Mouse (Mus musculus) heart, embryonic 14.5 days (tissue): ENCODE results near the gene Cd151. TPM values are rescaled to one million over a fixed set of nuclear protein-coding genes. Genes with fewer than 3 reads are reported as not detected.

Experiments
- ATAC-seq: fragments of 200-750 bp; cut with Nextera tagmentation; 2 replicates; pipeline ENCODE4 v1.8.0; 2017; ENCODE audit warnings: low read depth, moderate TSS enrichment; ENCODE audit not compliant: insufficient number of reproducible peaks, insufficient read depth, low FRiP score
- H3K27ac ChIP-seq, 2 experiments: fragments of 200-500 bp in 1 of 2; fragments of 300-500 bp in 1 of 2; sonication (generic) in 1 of 2; replicated peaks in 1 of 2; 2 replicates each; pipeline ENCODE4 v1.5.1; 2012 to 2014; ENCODE audit warnings: low read depth in 2 of 2, low read length in 2 of 2, control low read depth in 1 of 2, mild to moderate bottlenecking in 1 of 2, mixed read lengths in 1 of 2; ENCODE audit not compliant: control insufficient read depth in 1 of 2, insufficient read depth in 1 of 2
- H3K27me3 ChIP-seq: fragments of 300-500 bp; sonication (generic); 2 replicates; pipeline ENCODE4 v1.6.1; 2014; ENCODE audit warnings: mild to moderate bottlenecking, low read length, control low read depth; ENCODE audit not compliant: control insufficient read depth, insufficient read depth
- H3K36me3 ChIP-seq: fragments of 300-500 bp; sonication (generic); 2 replicates; pipeline ENCODE4 v1.6.1; 2014; ENCODE audit warnings: mild to moderate bottlenecking, control low read depth, low read length, mixed read lengths; ENCODE audit not compliant: control insufficient read depth, insufficient read depth
- H3K4me1 ChIP-seq, 2 experiments: fragments of 200-500 bp in 1 of 2; fragments of 300-500 bp in 1 of 2; sonication (generic) in 1 of 2; 2 replicates each; pipeline ENCODE4 v1.6.1; 2012 to 2014; ENCODE audit warnings: low read length in 2 of 2, control low read depth in 1 of 2, mixed read lengths in 1 of 2; ENCODE audit not compliant: control insufficient read depth in 2 of 2, insufficient read depth in 2 of 2
- H3K4me2 ChIP-seq: fragments of 300-500 bp; sonication (generic); 2 replicates; pipeline ENCODE4 v1.6.1; 2014; ENCODE audit warnings: mild to moderate bottlenecking, low read length
- H3K4me3 ChIP-seq, 2 experiments: fragments of 200-500 bp in 1 of 2; fragments of 300-500 bp in 1 of 2; sonication (generic) in 1 of 2; 2 replicates each; pipeline ENCODE4 v1.5.1; 2012 to 2014; ENCODE audit warnings: low read length in 2 of 2, mild to moderate bottlenecking in 2 of 2, control low read depth in 1 of 2, low read depth in 1 of 2, moderate library complexity in 1 of 2; ENCODE audit not compliant: control insufficient read depth in 1 of 2, insufficient read depth in 1 of 2
- H3K9ac ChIP-seq: fragments of 300-500 bp; sonication (generic); 2 replicates; pipeline ENCODE4 v1.6.1; 2014; ENCODE audit warnings: mild to moderate bottlenecking, low read length
- H3K9me3 ChIP-seq: fragments of 300-500 bp; sonication (generic); 2 replicates; pipeline ENCODE4 v1.6.1; 2016; ENCODE audit warnings: low read length, control low read depth; ENCODE audit not compliant: control insufficient read depth
- WGBS: fragments of 180-500 bp; shearing (Covaris S2); extraction: QIAGEN DNeasy Blood & Tissue Kit; methylation state at CpG from one replicate; pipeline ENCODE4 v1.1.7; 2014; 5-methylcytosine and 5-hydroxymethylcytosine counted together
- polyA plus RNA-seq: library from polyadenylated mRNA; unstranded; fragments of >200 nt; fragmentation: Nextera tagmentation; extraction: Ambion mirVana; gene quantifications from 2 replicates; pipeline ENCODE4 v1.2.1, GENCODE M21; 2014

Gene Cd151
- polyA plus RNA-seq, 1 experiment from 2014 or later = 115 TPM

DNA sequence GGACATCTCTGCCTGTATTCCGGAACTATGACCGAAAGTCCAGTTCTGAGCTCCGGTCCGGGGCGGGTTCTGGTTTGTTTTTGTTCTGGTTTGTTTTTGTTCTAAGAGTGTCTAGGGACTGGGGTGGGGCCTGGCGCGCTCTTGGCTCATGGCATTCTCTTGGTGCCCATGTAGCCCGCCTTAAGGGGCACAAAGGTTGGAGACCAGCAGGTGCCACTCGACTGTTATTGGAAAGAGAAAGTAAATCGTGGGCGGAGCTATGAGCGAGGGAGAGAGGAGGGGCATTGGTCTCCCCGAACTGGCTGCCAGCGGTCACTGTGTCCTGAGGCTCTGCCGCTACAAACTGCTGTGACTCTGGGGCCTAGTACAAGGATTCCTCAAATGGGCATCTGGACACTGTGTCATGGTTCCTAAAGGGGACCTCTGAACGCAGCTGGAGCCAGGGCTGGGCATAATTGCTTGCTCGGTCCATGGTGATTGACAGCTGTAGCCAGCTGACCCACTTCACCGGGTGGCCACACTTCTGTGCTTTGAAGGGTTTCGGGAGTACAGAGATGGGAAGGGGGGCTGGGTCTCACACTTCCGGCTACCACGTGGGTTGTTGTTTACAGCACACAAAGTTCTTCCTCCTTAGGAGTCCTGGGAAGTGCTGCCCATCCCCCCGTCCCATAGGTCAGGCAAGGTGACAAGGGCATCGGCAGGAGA is 11.4 kb upstream of the Cd151 start:
- ATAC-seq = peak; percentile 28
- peak overlapping the region; percentile 63 to 74 for H3K4me3 ChIP-seq
- WGBS = under 1% methylated on average over 23 of the region's 23 CpGs

GRCm38 (mm10) chr7:141456739-141457138 is 10.5 kb upstream of the Cd151 start:
- H3K4me2 ChIP-seq = peak overlapping the region; percentile 94; the same call in 1 of the 2 replicates
- no peak overlapping the region for H3K4me3 ChIP-seq
- no peak for ATAC-seq
- H3K9ac ChIP-seq = no peak overlapping the region
- H3K36me3 ChIP-seq = peaks cover 34% of the 10 kb centered on the region
- H3K27me3 ChIP-seq = peaks cover 6% of the 10 kb centered on the region; the same call in 1 of the 2 replicates
- 77% methylated on average over 6 of the region's 6 CpGs for WGBS
- H3K27ac ChIP-seq = no peak overlapping the region
- H3K9me3 ChIP-seq = no peaks in the 10 kb centered on the region
- peaks cover 8 to 21% of the 10 kb centered on the region in 2 experiments; a peak in 3 of 4 replicates for H3K4me1 ChIP-seq

More for the DNA sequence above, 11.4 kb upstream of the Cd151 start:
- Histone ChIP-seq H3K36me3 (peaks cover 44% of the 10 kb centered on the region), H3K4me2 (peak overlapping the region; percentile 94), H3K4me1 (peaks cover 7 to 13% of the 10 kb centered on the region in 2 experiments; a peak in 3 of 4 replicates), H3K9me3 (no peaks in the 10 kb centered on the region), H3K27ac (peak overlapping the region; percentile 84 to 88), H3K9ac (peak overlapping the region; percentile 85), H3K27me3 (peaks cover 2% of the 10 kb centered on the region; the same call in 1 of the 2 replicates)

- peaks cover 8% of the 10 kb centered on the region for H3K27me3 ChIP-seq
- no peak for ATAC-seq
- H3K9ac ChIP-seq = no peak overlapping the region
- H3K4me3 ChIP-seq = no peak overlapping the region
- H3K36me3 ChIP-seq = peaks cover 29% of the 10 kb centered on the region
- H3K27ac ChIP-seq = no peak overlapping the region
- 87% methylated on average over 14 of the region's 14 CpGs for WGBS
- H3K4me1 ChIP-seq = peaks cover 10 to 26% of the 10 kb centered on the region in 2 experiments; a peak in 3 of 4 replicates
- no peaks in the 10 kb centered on the region for H3K9me3 ChIP-seq
- no peak overlapping the region for H3K4me2 ChIP-seq
These were observed 10.0 kb upstream of the Cd151 start for GRCm38 (mm10) chr7:141457236-141457635.

DNA sequence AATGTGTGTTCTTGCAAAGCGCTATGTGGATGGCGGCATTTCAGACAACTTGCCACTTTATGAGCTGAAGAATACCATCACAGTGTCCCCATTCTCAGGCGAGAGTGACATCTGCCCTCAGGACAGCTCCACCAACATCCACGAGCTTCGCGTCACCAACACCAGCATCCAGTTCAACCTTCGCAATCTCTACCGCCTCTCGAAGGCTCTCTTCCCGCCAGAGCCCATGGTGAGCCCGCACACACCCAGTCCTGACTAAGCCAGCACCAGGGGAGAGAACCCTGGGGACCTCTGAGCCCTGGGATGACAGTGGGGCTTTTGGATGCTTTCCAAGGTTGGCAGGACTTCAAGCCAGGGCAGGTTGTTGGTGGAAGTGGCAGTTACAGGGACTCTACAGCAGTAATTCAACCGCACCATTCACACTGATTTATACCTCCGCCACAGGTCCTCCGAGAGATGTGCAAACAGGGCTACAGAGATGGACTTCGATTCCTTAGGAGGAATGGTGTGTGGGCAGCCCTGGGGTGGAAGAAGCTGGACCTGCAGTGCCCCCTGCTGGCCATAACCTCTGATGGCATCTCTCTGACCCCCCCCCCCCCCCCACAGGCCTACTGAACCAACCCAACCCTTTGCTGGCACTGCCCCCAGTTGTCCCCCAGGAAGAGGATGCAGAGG is 9.1 kb upstream of the Cd151 start:
- peaks cover 25% of the 10 kb centered on the region for H3K36me3 ChIP-seq
- H3K4me2 ChIP-seq = no peak overlapping the region
- H3K9ac ChIP-seq = no peak overlapping the region
- WGBS = 70% methylated on average over 15 of the region's 15 CpGs
- no peak overlapping the region for H3K4me3 ChIP-seq
- no peak overlapping the region for H3K27ac ChIP-seq
- no peak for ATAC-seq
- peaks cover 15% of the 10 kb centered on the region for H3K27me3 ChIP-seq
- peaks cover 12 to 28% of the 10 kb centered on the region in 2 experiments; a peak in 3 of 4 replicates for H3K4me1 ChIP-seq
- no peaks in the 10 kb centered on the region for H3K9me3 ChIP-seq

GRCm38 (mm10) chr7:141458661-141459060 is 8.5 kb upstream of the Cd151 start:
- WGBS = 86% methylated on average over 11 of the region's 11 CpGs
- H3K9me3 ChIP-seq = no peaks in the 10 kb centered on the region
- no peak for ATAC-seq
- peaks cover 21% of the 10 kb centered on the region for H3K27me3 ChIP-seq
- H3K4me3 ChIP-seq = no peak overlapping the region
- H3K4me1 ChIP-seq = peaks cover 16 to 33% of the 10 kb centered on the region in 2 experiments; a peak in 3 of 4 replicates
- no peak overlapping the region for H3K4me2 ChIP-seq
- peaks cover 25% of the 10 kb centered on the region for H3K36me3 ChIP-seq
- H3K9ac ChIP-seq = no peak overlapping the region
- no peak overlapping the region for H3K27ac ChIP-seq

- no peak overlapping the region for H3K4me2 ChIP-seq
- peaks cover 25% of the 10 kb centered on the region for H3K36me3 ChIP-seq
- H3K27me3 ChIP-seq = peaks cover 27% of the 10 kb centered on the region
- no peak overlapping the region for H3K27ac ChIP-seq
- 85% methylated on average over 17 of the region's 17 CpGs for WGBS
- H3K4me3 ChIP-seq = no peak overlapping the region
- no peak overlapping the region for H3K9ac ChIP-seq
- ATAC-seq = no peak
- peaks cover 18 to 35% of the 10 kb centered on the region in 2 experiments; a peak in 3 of 4 replicates for H3K4me1 ChIP-seq
- H3K9me3 ChIP-seq = no peaks in the 10 kb centered on the region
These were observed 7.9 kb upstream of the Cd151 start for GRCm38 (mm10) chr7:141459301-141459711.

DNA sequence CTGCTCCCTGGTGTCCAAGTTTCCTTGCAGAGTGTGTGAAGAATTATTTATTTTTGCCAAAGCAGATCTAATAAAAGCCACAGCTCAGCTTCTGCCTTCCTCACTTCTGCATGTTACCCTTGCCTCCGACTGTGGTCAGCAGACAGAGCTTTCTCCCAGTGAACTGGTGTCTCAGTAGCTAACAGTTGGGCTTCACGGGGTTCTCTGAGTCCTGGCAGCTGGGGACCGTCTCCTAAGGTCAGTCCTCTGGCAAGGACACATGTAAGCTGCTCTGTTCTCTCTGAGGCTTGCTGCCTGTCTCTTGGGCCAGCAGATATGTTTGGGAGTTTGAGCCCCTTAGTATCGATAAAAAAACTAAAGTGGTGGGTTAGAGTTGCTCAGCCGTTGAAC is 7.2 kb upstream of the Cd151 start:
- ATAC-seq = no peak
- H3K4me1 ChIP-seq = peaks cover 21 to 36% of the 10 kb centered on the region in 2 experiments; a peak in 3 of 4 replicates
- H3K9me3 ChIP-seq = no peaks in the 10 kb centered on the region
- no peak overlapping the region for H3K27ac ChIP-seq
- no peak overlapping the region for H3K4me3 ChIP-seq
- peaks cover 30% of the 10 kb centered on the region for H3K27me3 ChIP-seq
- peaks cover 25% of the 10 kb centered on the region for H3K36me3 ChIP-seq
- no peak overlapping the region for H3K9ac ChIP-seq
- WGBS = 66% methylated on average over 5 of the region's 5 CpGs
- H3K4me2 ChIP-seq = no peak overlapping the region
